Mouse (Mus musculus): Measurements from ENCODE around the gene Thpo. TPM values are rescaled to one million over a fixed set of nuclear protein-coding genes. Genes with fewer than 3 reads are reported as not detected.

The Thpo gene
- polyA plus RNA-seq, 1 experiment, result not detected

GRCm38 (mm10) chr16:20699266-20699665, 35.0 kb downstream of the Thpo start:
- H3K4me1 ChIP-seq (ENCODE audit: control insufficient read depth, insufficient read depth, low read length), result no peaks in the 10 kb centered on the region; the same call in none of the 2 replicates
- TF ChIP-seq CTCF (IDR thresholded peaks at IDR 0.05; ENCODE audit: control insufficient read depth, insufficient read depth, low read length) (no peak), POLR2A (IDR thresholded peaks at IDR 0.05; ENCODE audit: borderline replicate concordance, control insufficient read depth, low read depth, low read length) (no peak)
- 83% methylated on average over 5 of the region's 5 CpGs for WGBS
- no peak overlapping the region for H3K27ac ChIP-seq (ENCODE audit: control insufficient read depth, insufficient read depth, low read depth, low read length, poor library complexity)
- no peak overlapping the region for H3K4me3 ChIP-seq (replicated peaks; ENCODE audit: control insufficient read depth, low read depth, low read length)

- Histone ChIP-seq H3K4me1 (ENCODE audit: control insufficient read depth, insufficient read depth, low read length) (no peaks in the 10 kb centered on the region; the same call in 1 of the 2 replicates), H3K27ac (ENCODE audit: control insufficient read depth, insufficient read depth, low read depth, low read length, poor library complexity) (no peak overlapping the region), H3K4me3 (replicated peaks; ENCODE audit: control insufficient read depth, low read depth, low read length) (no peak overlapping the region)
- WGBS, result 4% methylated on average over 46 of the region's 46 CpGs
- TF ChIP-seq POLR2A (IDR thresholded peaks at IDR 0.05; ENCODE audit: borderline replicate concordance, control insufficient read depth, low read depth, low read length) (no peak), CTCF (IDR thresholded peaks at IDR 0.05; ENCODE audit: control insufficient read depth, insufficient read depth, low read length) (no peak)
These were observed 38.5 kb downstream of the Thpo start for GRCm38 (mm10) chr16:20695622-20696323.

- Histone ChIP-seq H3K4me1 (ENCODE audit: control insufficient read depth, insufficient read depth, low read length) (no peaks in the 10 kb centered on the region; the same call in 1 of the 2 replicates), H3K27ac (ENCODE audit: control insufficient read depth, insufficient read depth, low read depth, low read length, poor library complexity) (no peak overlapping the region), H3K4me3 (replicated peaks; ENCODE audit: control insufficient read depth, low read depth, low read length) (no peak overlapping the region)
- WGBS, result 48% methylated on average over 8 of the region's 8 CpGs
- TF ChIP-seq POLR2A (IDR thresholded peaks at IDR 0.05; ENCODE audit: borderline replicate concordance, control insufficient read depth, low read depth, low read length) (no peak), CTCF (IDR thresholded peaks at IDR 0.05; ENCODE audit: control insufficient read depth, insufficient read depth, low read length) (no peak)
These were observed 39.5 kb downstream of the Thpo start for GRCm38 (mm10) chr16:20694781-20695180.

GRCm38 (mm10) chr16:20693111-20693701, 41.1 kb downstream of the Thpo start, which contains the start of gene Fam131a:
TSS of gene Fam131a (plus strand) at chr16:20693241.
- peak within 1 kb of the TSS; percentile 57 for H3K4me3 ChIP-seq (replicated peaks; ENCODE audit: control insufficient read depth, low read depth, low read length)
- TF ChIP-seq CTCF (IDR thresholded peaks at IDR 0.05; ENCODE audit: control insufficient read depth, insufficient read depth, low read length) (no peak), POLR2A (IDR thresholded peaks at IDR 0.05; ENCODE audit: borderline replicate concordance, control insufficient read depth, low read depth, low read length) (0 out of 2 replicates have a peak, but pooled peaks have one; percentile 29)
- WGBS, result 2% methylated on average over 37 of the region's 37 CpGs
- H3K4me1 ChIP-seq (ENCODE audit: control insufficient read depth, insufficient read depth, low read length), result no peaks in the 10 kb centered on the region; the same call in 1 of the 2 replicates
- H3K27ac ChIP-seq (ENCODE audit: control insufficient read depth, insufficient read depth, low read depth, low read length, poor library complexity), result peak within 1 kb of the TSS; percentile 12; the same call in 1 of the 2 replicates

GRCm38 (mm10) chr16:20692241-20692965, 41.9 kb downstream of the Thpo start:
- TF ChIP-seq POLR2A (IDR thresholded peaks at IDR 0.05; ENCODE audit: borderline replicate concordance, control insufficient read depth, low read depth, low read length) (no peak), CTCF (IDR thresholded peaks at IDR 0.05; ENCODE audit: control insufficient read depth, insufficient read depth, low read length) (no peak)
- H3K4me1 ChIP-seq (ENCODE audit: control insufficient read depth, insufficient read depth, low read length), result no peaks in the 10 kb centered on the region; the same call in 1 of the 2 replicates
- no peak overlapping the region for H3K27ac ChIP-seq (ENCODE audit: control insufficient read depth, insufficient read depth, low read depth, low read length, poor library complexity)
- WGBS, result 84% methylated on average over 16 of the region's 16 CpGs
- no peak overlapping the region for H3K4me3 ChIP-seq (replicated peaks; ENCODE audit: control insufficient read depth, low read depth, low read length)

- no peak overlapping the region for H3K27ac ChIP-seq (ENCODE audit: control insufficient read depth, insufficient read depth, low read depth, low read length, poor library complexity)
- WGBS, result 88% methylated on average over 1 of the region's 1 CpGs
- no peak for TF ChIP-seq CTCF (IDR thresholded peaks at IDR 0.05; ENCODE audit: control insufficient read depth, insufficient read depth, low read length)
- no peak for TF ChIP-seq POLR2A (IDR thresholded peaks at IDR 0.05; ENCODE audit: borderline replicate concordance, control insufficient read depth, low read depth, low read length)
- no peaks in the 10 kb centered on the region; the same call in 1 of the 2 replicates for H3K4me1 ChIP-seq (ENCODE audit: control insufficient read depth, insufficient read depth, low read length)
- no peak overlapping the region for H3K4me3 ChIP-seq (replicated peaks; ENCODE audit: control insufficient read depth, low read depth, low read length)
These were observed 42.7 kb downstream of the Thpo start for GRCm38 (mm10) chr16:20691617-20692016.

GRCm38 (mm10) chr16:20690774-20691173, 43.5 kb downstream of the Thpo start:
- no peak for TF ChIP-seq POLR2A (IDR thresholded peaks at IDR 0.05; ENCODE audit: borderline replicate concordance, control insufficient read depth, low read depth, low read length)
- TF ChIP-seq CTCF (IDR thresholded peaks at IDR 0.05; ENCODE audit: control insufficient read depth, insufficient read depth, low read length), result no peak
- WGBS, result 70% methylated on average over 3 of the region's 3 CpGs
- no peak overlapping the region for H3K27ac ChIP-seq (ENCODE audit: control insufficient read depth, insufficient read depth, low read depth, low read length, poor library complexity)
- H3K4me1 ChIP-seq (ENCODE audit: control insufficient read depth, insufficient read depth, low read length), result no peaks in the 10 kb centered on the region; the same call in 1 of the 2 replicates
- H3K4me3 ChIP-seq (replicated peaks; ENCODE audit: control insufficient read depth, low read depth, low read length), result no peak overlapping the region

All from bone marrow, adult 2 months (tissue).